Comparison of ENCODE assay signal across 17 mouse cellular contexts in the genomic region with DNA sequence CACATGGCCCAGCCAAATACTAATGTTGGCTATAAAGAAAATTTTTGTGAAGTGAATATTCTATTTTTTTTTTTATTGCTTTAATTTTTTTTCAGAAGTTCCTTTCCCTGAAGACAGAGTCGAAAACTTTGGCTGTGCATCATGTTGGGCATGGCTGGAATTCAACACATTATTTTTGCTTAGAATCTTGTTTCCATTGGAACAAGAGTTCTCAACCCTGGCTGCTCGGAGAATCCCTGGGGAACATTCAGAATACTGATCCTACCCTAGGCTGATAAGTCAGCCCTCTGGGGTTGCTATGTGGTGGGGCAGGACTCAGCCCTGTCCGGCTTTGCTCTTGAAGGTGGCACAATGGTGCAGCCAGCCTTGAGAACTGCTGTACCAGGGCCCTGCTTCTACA.
"Had no signal": no experiment of that assay in that cellular context is flagged by ENCODE, and none has a peak within 500 bp of the region (broad histone marks: within the 10 kb centered on the region; RNA-seq: fewer than 3 reads in every experiment).

No protein-coding gene starts in this region.

- H3K4me3 ChIP-seq: megakaryocyte, embryonic 14.5 days; midbrain, embryonic 13.5 days; midbrain, embryonic 15.5 days; neural tube, embryonic 12.5 days; stomach, embryonic 15.5 days had no signal

- H3K4me1 ChIP-seq: megakaryocyte, embryonic 14.5 days had no signal

- DNase-seq: lung, adult 18-20 months; lung, embryonic 14.5 days; lung, postnatal 10 days; lung, postnatal 36 days; retina, postnatal 1 day; right cerebral cortex, adult 18-20 months; thymus, adult 2 months; thymus, postnatal 25 days; thymus, postnatal 4 days had no signal

- H3K36me3 ChIP-seq: midbrain, embryonic 13.5 days; midbrain, embryonic 15.5 days; neural tube, embryonic 12.5 days; stomach, embryonic 15.5 days had no signal

- H3K27ac ChIP-seq: liver, embryonic 14.5 days; macrophage; midbrain, embryonic 13.5 days; midbrain, embryonic 15.5 days; neural tube, embryonic 12.5 days; stomach, embryonic 15.5 days; stomach, postnatal 0 days had no signal

- H3K27me3 ChIP-seq: megakaryocyte, embryonic 14.5 days; midbrain, embryonic 13.5 days; midbrain, embryonic 15.5 days; neural tube, embryonic 12.5 days; stomach, embryonic 15.5 days had no signal
